Mouse (Mus musculus) midbrain, embryonic 11.5 days (tissue): Measurements from ENCODE around the gene Zfp618. TPM values are rescaled to one million over a fixed set of nuclear protein-coding genes. Genes with fewer than 3 reads are reported as not detected.
A peak's percentile ranks its signal among the peaks of the same experiment; 100 is the strongest.

ENCODE experiments used
- ATAC-seq: fragments of 200-750 bp; cut with Nextera tagmentation; 2 replicates; pipeline ENCODE4 v1.8.0; 2017; ENCODE audit warnings: moderate TSS enrichment, moderate library complexity; ENCODE audit not compliant: low FRiP score
- DNase-seq: peaks from one replicate; pipeline ENCODE4 v3.0.0; 2015; ENCODE audit warnings: low spot score; ENCODE audit errors: missing footprints
- H3K27ac ChIP-seq: fragments of 300-500 bp; sonication (generic); 2 replicates; pipeline ENCODE4 v1.5.1; 2014; ENCODE audit warnings: low read depth, low read length
- H3K27me3 ChIP-seq: fragments of 300-500 bp; sonication (generic); 2 replicates; pipeline ENCODE4 v1.6.1; 2014; ENCODE audit warnings: mild to moderate bottlenecking, low read length, moderate library complexity, mixed read lengths; ENCODE audit not compliant: control insufficient read depth, insufficient read depth
- H3K36me3 ChIP-seq: fragments of 300-500 bp; sonication (generic); 2 replicates; pipeline ENCODE4 v1.6.1; 2014; ENCODE audit warnings: mild to moderate bottlenecking, low read length, moderate library complexity, mixed read lengths; ENCODE audit not compliant: control insufficient read depth, insufficient read depth
- H3K4me1 ChIP-seq: fragments of 300-500 bp; sonication (generic); 2 replicates; pipeline ENCODE4 v1.6.1; 2014; ENCODE audit warnings: low read length; ENCODE audit not compliant: control insufficient read depth, insufficient read depth
- H3K4me2 ChIP-seq: fragments of 300-500 bp; sonication (generic); 2 replicates; pipeline ENCODE4 v1.6.1; 2014; ENCODE audit warnings: mild to moderate bottlenecking, moderate library complexity
- H3K4me3 ChIP-seq: fragments of 300-500 bp; sonication (generic); 2 replicates; pipeline ENCODE4 v1.5.1; 2014; ENCODE audit warnings: low read depth, low read length
- H3K9ac ChIP-seq: fragments of 300-500 bp; sonication (generic); 2 replicates; pipeline ENCODE4 v1.6.1; 2014; ENCODE audit warnings: low read length
- H3K9me3 ChIP-seq: fragments of 300-500 bp; sonication (generic); 2 replicates; pipeline ENCODE4 v1.6.1; 2016; ENCODE audit warnings: low read length; ENCODE audit not compliant: control insufficient read depth
- WGBS: fragments of 180-500 bp; shearing (Covaris S2); extraction: QIAGEN DNeasy Blood & Tissue Kit; methylation state at CpG from one replicate; pipeline ENCODE4 v1.1.7; 2014; 5-methylcytosine and 5-hydroxymethylcytosine counted together
- polyA plus RNA-seq: library from polyadenylated mRNA; unstranded; fragments of >200 nt; fragmentation: Nextera tagmentation; extraction: Ambion mirVana; gene quantifications from 2 replicates; pipeline ENCODE4 v1.2.1, GENCODE M21; 2014

Gene Zfp618
- polyA plus RNA-seq, 1 experiment from 2014 or later: 23.6 TPM

- Histone ChIP-seq H3K36me3 (peaks cover 13% of the 10 kb centered on the region), H3K9me3 (no peaks in the 10 kb centered on the region), H3K27me3 (no peaks in the 10 kb centered on the region), H3K4me1 (no peaks in the 10 kb centered on the region; the same call in 1 of the 2 replicates), H3K4me3 (no peak overlapping the region), H3K9ac (no peak overlapping the region), H3K4me2 (no peak overlapping the region), H3K27ac (no peak overlapping the region)
- WGBS: 89% methylated on average over 5 of the region's 5 CpGs
- ATAC-seq (no peak), DNase-seq (no peak)
Measured at GRCm38 (mm10) chr4:63129891-63130624, 164.7 kb downstream of the Zfp618 start.

GRCm38 (mm10) chr4:63147268-63147667, 181.9 kb downstream of the Zfp618 start:
- DNase-seq: no peak
- ATAC-seq: no peak
- H3K9me3 ChIP-seq: no peaks in the 10 kb centered on the region
- no peak overlapping the region for H3K9ac ChIP-seq
- H3K36me3 ChIP-seq: no peaks in the 10 kb centered on the region
- H3K27ac ChIP-seq: no peak overlapping the region
- H3K4me2 ChIP-seq: no peak overlapping the region
- no peaks in the 10 kb centered on the region for H3K27me3 ChIP-seq
- WGBS: 91% methylated on average over 6 of the region's 6 CpGs
- no peak overlapping the region for H3K4me3 ChIP-seq
- H3K4me1 ChIP-seq: no peaks in the 10 kb centered on the region

DNA sequence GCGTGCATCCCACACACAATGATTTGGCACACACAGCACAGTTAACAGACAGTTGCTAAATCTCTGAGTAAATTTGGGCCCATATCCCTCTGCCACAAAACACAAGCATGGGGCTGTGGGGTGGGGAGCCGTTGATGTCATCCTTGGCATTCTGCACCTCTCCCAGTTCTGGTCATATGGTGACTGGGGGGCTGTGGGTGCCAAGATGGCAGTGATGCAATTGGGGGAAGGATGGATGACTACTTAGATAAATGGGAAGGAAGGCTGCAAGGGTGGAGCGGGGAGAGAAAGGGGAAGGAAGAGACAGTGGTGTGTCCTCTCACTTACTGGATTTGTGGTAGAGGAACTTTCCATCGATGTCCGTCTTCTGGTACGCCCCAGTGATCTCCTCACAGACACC, 185.8 kb downstream of the Zfp618 start:
- no peak for ATAC-seq
- Histone ChIP-seq H3K36me3 (no peaks in the 10 kb centered on the region), H3K27ac (no peak overlapping the region), H3K4me2 (no peak overlapping the region), H3K27me3 (no peaks in the 10 kb centered on the region), H3K9ac (no peak overlapping the region), H3K4me1 (no peaks in the 10 kb centered on the region), H3K4me3 (no peak overlapping the region), H3K9me3 (no peaks in the 10 kb centered on the region)
- DNase-seq: no peak
- 91% methylated on average over 6 of the region's 6 CpGs for WGBS

DNA sequence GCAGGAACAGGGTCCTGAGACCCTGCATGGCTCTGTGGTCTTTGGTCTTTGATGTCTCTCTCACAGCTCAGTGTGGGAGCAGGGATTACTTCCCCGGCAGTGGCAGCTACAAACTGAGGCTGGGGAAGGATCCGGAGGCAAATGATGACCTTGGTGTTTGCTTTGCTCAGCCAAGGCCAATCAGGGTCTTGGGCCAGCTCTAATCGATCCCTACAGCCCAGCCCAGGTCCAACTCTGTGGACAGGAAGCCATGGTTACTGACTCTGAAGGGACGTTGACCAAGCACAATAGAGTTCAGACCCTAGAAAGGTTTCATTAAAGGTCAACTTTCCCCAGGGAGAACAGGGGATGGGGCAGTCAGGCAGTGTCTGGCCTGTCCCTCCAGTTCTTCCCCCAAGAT, 188.7 kb downstream of the Zfp618 start:
- Histone ChIP-seq H3K9me3 (no peaks in the 10 kb centered on the region), H3K4me2 (no peak overlapping the region), H3K4me3 (no peak overlapping the region), H3K27me3 (no peaks in the 10 kb centered on the region), H3K4me1 (no peaks in the 10 kb centered on the region), H3K27ac (no peak overlapping the region), H3K36me3 (no peaks in the 10 kb centered on the region), H3K9ac (no peak overlapping the region)
- ATAC-seq (no peak), DNase-seq (no peak)
- WGBS: 54% methylated on average over 4 of the region's 4 CpGs

DNA sequence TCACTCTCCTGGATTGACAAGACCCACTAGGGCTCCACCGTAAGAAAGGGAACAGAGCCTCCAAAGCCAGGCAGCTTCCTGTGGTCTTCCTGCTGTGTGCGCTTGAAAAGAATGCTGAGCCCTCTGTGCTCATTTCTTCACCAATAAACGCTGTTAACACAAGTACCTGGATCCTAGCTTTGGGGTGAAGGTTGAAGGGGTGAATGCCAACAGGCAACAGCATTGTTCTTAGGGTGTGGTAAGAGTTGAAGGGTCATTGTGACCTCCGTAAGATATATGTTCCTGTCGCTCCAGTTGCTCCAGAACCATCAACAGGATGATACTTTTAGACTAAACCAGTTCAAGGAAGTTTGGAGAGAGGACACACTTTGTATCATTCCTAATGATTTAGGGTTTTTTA, 189.3 kb downstream of the Zfp618 start, which contains the start of gene Ambp:
Gene Ambp (minus strand): TSS at position 101 of the 400 bp plus-strand sequence.
- 66% methylated on average over 5 of the region's 5 CpGs for WGBS
- no peaks in the 10 kb centered on the region for H3K4me1 ChIP-seq
- H3K9ac ChIP-seq: no peak within 1 kb of the TSS
- no peaks in the 10 kb centered on the region for H3K9me3 ChIP-seq
- ATAC-seq (no peak), DNase-seq (no peak)
- H3K4me2 ChIP-seq: no peak within 1 kb of the TSS
- no peak within 1 kb of the TSS for H3K4me3 ChIP-seq
- H3K27me3 ChIP-seq: no peaks in the 10 kb centered on the region
- H3K27ac ChIP-seq: no peak within 1 kb of the TSS
- H3K36me3 ChIP-seq: no peaks in the 10 kb centered on the region

- WGBS: 76% methylated on average over 2 of the region's 2 CpGs
- no peaks in the 10 kb centered on the region for H3K9me3 ChIP-seq
- no peak overlapping the region for H3K4me2 ChIP-seq
- DNase-seq: no peak
- ATAC-seq: no peak
- no peaks in the 10 kb centered on the region for H3K4me1 ChIP-seq
- no peaks in the 10 kb centered on the region for H3K27me3 ChIP-seq
- no peak overlapping the region for H3K27ac ChIP-seq
- H3K4me3 ChIP-seq: no peak overlapping the region
- H3K9ac ChIP-seq: no peak overlapping the region
- no peaks in the 10 kb centered on the region for H3K36me3 ChIP-seq
Measured at GRCm38 (mm10) chr4:63155596-63155995, 190.2 kb downstream of the Zfp618 start.

- no peaks in the 10 kb centered on the region for H3K4me1 ChIP-seq
- H3K9me3 ChIP-seq: no peaks in the 10 kb centered on the region
- no peak overlapping the region for H3K4me2 ChIP-seq
- ATAC-seq (no peak), DNase-seq (no peak)
- WGBS: 70% methylated on average over 8 of the region's 8 CpGs
- no peak overlapping the region for H3K27ac ChIP-seq
- no peak overlapping the region for H3K9ac ChIP-seq
- H3K4me3 ChIP-seq: no peak overlapping the region
- H3K36me3 ChIP-seq: no peaks in the 10 kb centered on the region
- H3K27me3 ChIP-seq: no peaks in the 10 kb centered on the region
Measured at GRCm38 (mm10) chr4:63156726-63157634, 191.6 kb downstream of the Zfp618 start.

- Histone ChIP-seq H3K4me1 (no peaks in the 10 kb centered on the region), H3K27me3 (no peaks in the 10 kb centered on the region), H3K9me3 (no peaks in the 10 kb centered on the region), H3K36me3 (no peaks in the 10 kb centered on the region), H3K27ac (no peak overlapping the region), H3K9ac (no peak overlapping the region), H3K4me3 (no peak overlapping the region), H3K4me2 (no peak overlapping the region)
- DNase-seq (no peak), ATAC-seq (peak; percentile 10; the same call in 1 of the 2 replicates)
- WGBS: 93% methylated on average over 7 of the region's 7 CpGs
Measured at GRCm38 (mm10) chr4:63158192-63158591, 192.8 kb downstream of the Zfp618 start.
